Mouse (Mus musculus): ENCODE measurements at regions not wholly inside any gene's neighbourhood (a gene's known extent, or its start where the extent isn't known, plus 50 kb on each side); places are given as distances from the start of the nearest gene placed in this dataset.

- Histone ChIP-seq H3K4me1 (ENCODE audit: control insufficient read depth, insufficient read depth, low read length) (no peaks in the 10 kb centered on the region), H3K9ac (ENCODE audit: low read depth, low read length) (no peak overlapping the region), H3K4me3 (ENCODE audit: insufficient read depth, low read depth, low read length) (no peak overlapping the region), H3K79me2 (ENCODE audit: control insufficient read depth, insufficient read depth, low read length) (no peaks in the 10 kb centered on the region), H3K27ac (replicated peaks; ENCODE audit: insufficient read depth, low read depth, low read length) (no peak overlapping the region), H3K36me3 (ENCODE audit: control insufficient read depth, insufficient read depth, low read length) (no peaks in the 10 kb centered on the region), H3K27me3 (ENCODE audit: control insufficient read depth, insufficient read depth, low read length) (no peaks in the 10 kb centered on the region)
- WGBS = 93% methylated on average over 2 of the region's 2 CpGs
- DNase-seq (ENCODE audit: extremely low read depth, low read depth, low spot score) = no peak
- TF ChIP-seq CTCF (IDR thresholded peaks at IDR 0.05; ENCODE audit: low read depth, low read length) (no peak), POLR2A (IDR thresholded peaks at IDR 0.05; ENCODE audit: extremely low read depth, insufficient read depth, low read length) (no peak)
Measured at GRCm38 (mm10) chr17:60181241-60181640, 1168.1 kb upstream of the Nudt12 start.

- no peaks in the 10 kb centered on the region for H3K4me1 ChIP-seq (ENCODE audit: control insufficient read depth, insufficient read depth, low read length)
- no peak overlapping the region for H3K27ac ChIP-seq (replicated peaks; ENCODE audit: insufficient read depth, low read depth, low read length)
- no peak for TF ChIP-seq POLR2A (IDR thresholded peaks at IDR 0.05; ENCODE audit: extremely low read depth, insufficient read depth, low read length)
- no peak for TF ChIP-seq CTCF (IDR thresholded peaks at IDR 0.05; ENCODE audit: low read depth, low read length)
- no peak overlapping the region for H3K4me3 ChIP-seq (ENCODE audit: insufficient read depth, low read depth, low read length)
- H3K27me3 ChIP-seq (ENCODE audit: control insufficient read depth, insufficient read depth, low read length) = no peaks in the 10 kb centered on the region
- peak; percentile 92 for DNase-seq (ENCODE audit: extremely low read depth, low read depth, low spot score)
- H3K9ac ChIP-seq (ENCODE audit: low read depth, low read length) = no peak overlapping the region
- WGBS = 10% methylated on average over 4 of the region's 4 CpGs
- H3K79me2 ChIP-seq (ENCODE audit: control insufficient read depth, insufficient read depth, low read length) = no peaks in the 10 kb centered on the region
- H3K36me3 ChIP-seq (ENCODE audit: control insufficient read depth, insufficient read depth, low read length) = no peaks in the 10 kb centered on the region
Measured at GRCm38 (mm10) chr17:60180646-60181045, 1167.5 kb upstream of the Nudt12 start.

GRCm38 (mm10) chr17:60165592-60165991, 1152.4 kb upstream of the Nudt12 start:
- no peaks in the 10 kb centered on the region for H3K36me3 ChIP-seq (ENCODE audit: control insufficient read depth, insufficient read depth, low read length)
- no peaks in the 10 kb centered on the region for H3K79me2 ChIP-seq (ENCODE audit: control insufficient read depth, insufficient read depth, low read length)
- no peaks in the 10 kb centered on the region for H3K27me3 ChIP-seq (ENCODE audit: control insufficient read depth, insufficient read depth, low read length)
- no peak for TF ChIP-seq POLR2A (IDR thresholded peaks at IDR 0.05; ENCODE audit: extremely low read depth, insufficient read depth, low read length)
- H3K9ac ChIP-seq (ENCODE audit: low read depth, low read length) = no peak overlapping the region
- DNase-seq (ENCODE audit: extremely low read depth, low read depth, low spot score) = no peak
- no peaks in the 10 kb centered on the region for H3K4me1 ChIP-seq (ENCODE audit: control insufficient read depth, insufficient read depth, low read length)
- no peak overlapping the region for H3K27ac ChIP-seq (replicated peaks; ENCODE audit: insufficient read depth, low read depth, low read length)
- no peak overlapping the region for H3K4me3 ChIP-seq (ENCODE audit: insufficient read depth, low read depth, low read length)

- Histone ChIP-seq H3K4me3 (ENCODE audit: insufficient read depth, low read depth, low read length) (no peak overlapping the region), H3K9ac (ENCODE audit: low read depth, low read length) (no peak overlapping the region), H3K79me2 (ENCODE audit: control insufficient read depth, insufficient read depth, low read length) (no peaks in the 10 kb centered on the region), H3K4me1 (ENCODE audit: control insufficient read depth, insufficient read depth, low read length) (no peaks in the 10 kb centered on the region), H3K27me3 (ENCODE audit: control insufficient read depth, insufficient read depth, low read length) (no peaks in the 10 kb centered on the region), H3K27ac (replicated peaks; ENCODE audit: insufficient read depth, low read depth, low read length) (no peak overlapping the region), H3K36me3 (ENCODE audit: control insufficient read depth, insufficient read depth, low read length) (no peaks in the 10 kb centered on the region)
- no peak for DNase-seq (ENCODE audit: extremely low read depth, low read depth, low spot score)
- 75% methylated on average over 4 of the region's 4 CpGs for WGBS
- TF ChIP-seq CTCF (IDR thresholded peaks at IDR 0.05; ENCODE audit: low read depth, low read length) (no peak), POLR2A (IDR thresholded peaks at IDR 0.05; ENCODE audit: extremely low read depth, insufficient read depth, low read length) (no peak)
Measured at GRCm38 (mm10) chr17:60130589-60130988, 1117.4 kb upstream of the Nudt12 start.

- Histone ChIP-seq H3K9ac (ENCODE audit: low read depth, low read length) (no peak overlapping the region), H3K27me3 (ENCODE audit: control insufficient read depth, insufficient read depth, low read length) (no peaks in the 10 kb centered on the region), H3K27ac (replicated peaks; ENCODE audit: insufficient read depth, low read depth, low read length) (no peak overlapping the region), H3K4me3 (ENCODE audit: insufficient read depth, low read depth, low read length) (no peak overlapping the region), H3K36me3 (ENCODE audit: control insufficient read depth, insufficient read depth, low read length) (no peaks in the 10 kb centered on the region), H3K4me1 (ENCODE audit: control insufficient read depth, insufficient read depth, low read length) (no peaks in the 10 kb centered on the region), H3K79me2 (ENCODE audit: control insufficient read depth, insufficient read depth, low read length) (no peaks in the 10 kb centered on the region)
- TF ChIP-seq POLR2A (IDR thresholded peaks at IDR 0.05; ENCODE audit: extremely low read depth, insufficient read depth, low read length) (no peak), CTCF (IDR thresholded peaks at IDR 0.05; ENCODE audit: low read depth, low read length) (no peak)
- DNase-seq (ENCODE audit: extremely low read depth, low read depth, low spot score) = no peak
Measured at GRCm38 (mm10) chr17:60098763-60099162, 1085.6 kb upstream of the Nudt12 start.

Data from liver, adult 2 months (tissue).